Mouse (Mus musculus): ENCODE measurements at regions not wholly inside any gene's neighbourhood (a gene's known extent, or its start where the extent isn't known, plus 50 kb on each side); places are given as distances from the start of the nearest gene placed in this dataset.

- Histone ChIP-seq H3K27me3 (ENCODE audit: control insufficient read depth, insufficient read depth, low read length) (no peaks in the 10 kb centered on the region), H3K27ac (ENCODE audit: control insufficient read depth, insufficient read depth, low read length) (no peak overlapping the region), H3K4me1 (replicated peaks; ENCODE audit: control insufficient read depth, insufficient read depth, low read length) (no peaks in the 10 kb centered on the region), H3K4me3 (ENCODE audit: control insufficient read depth, insufficient read depth, low read length) (no peak overlapping the region), H3K36me3 (ENCODE audit: control insufficient read depth, insufficient read depth, low read length) (no peaks in the 10 kb centered on the region)
- 98% methylated on average over 2 of the region's 2 CpGs for WGBS
- no peak for TF ChIP-seq POLR2A (IDR thresholded peaks at IDR 0.05; ENCODE audit: control insufficient read depth, extremely low read depth, insufficient read depth, low read length, poor library complexity)
- no peak for TF ChIP-seq CTCF (IDR thresholded peaks at IDR 0.05; ENCODE audit: borderline replicate concordance, control insufficient read depth, extremely low read depth, insufficient read depth, low read length, poor library complexity)
- DNase-seq: no peak
Measured at GRCm38 (mm10) chr13:34576392-34576791, 76.9 kb downstream of the Pxdc1 start.

- DNase-seq: no peak
- Histone ChIP-seq H3K27ac (ENCODE audit: control insufficient read depth, insufficient read depth, low read length) (no peak overlapping the region), H3K4me3 (ENCODE audit: control insufficient read depth, insufficient read depth, low read length) (no peak overlapping the region), H3K27me3 (ENCODE audit: control insufficient read depth, insufficient read depth, low read length) (no peaks in the 10 kb centered on the region), H3K36me3 (ENCODE audit: control insufficient read depth, insufficient read depth, low read length) (no peaks in the 10 kb centered on the region), H3K4me1 (replicated peaks; ENCODE audit: control insufficient read depth, insufficient read depth, low read length) (no peaks in the 10 kb centered on the region)
- TF ChIP-seq CTCF (IDR thresholded peaks at IDR 0.05; ENCODE audit: borderline replicate concordance, control insufficient read depth, extremely low read depth, insufficient read depth, low read length, poor library complexity) (no peak), POLR2A (IDR thresholded peaks at IDR 0.05; ENCODE audit: control insufficient read depth, extremely low read depth, insufficient read depth, low read length, poor library complexity) (no peak)
- 63% methylated on average over 1 of the region's 1 CpGs for WGBS
Measured at GRCm38 (mm10) chr13:34575997-34576314, 77.3 kb downstream of the Pxdc1 start.

GRCm38 (mm10) chr13:34575179-34575996 is 77.9 kb downstream of the Pxdc1 start:
- no peak overlapping the region for H3K4me3 ChIP-seq (ENCODE audit: control insufficient read depth, insufficient read depth, low read length)
- no peaks in the 10 kb centered on the region for H3K36me3 ChIP-seq (ENCODE audit: control insufficient read depth, insufficient read depth, low read length)
- H3K27ac ChIP-seq (ENCODE audit: control insufficient read depth, insufficient read depth, low read length): no peak overlapping the region
- TF ChIP-seq POLR2A (IDR thresholded peaks at IDR 0.05; ENCODE audit: control insufficient read depth, extremely low read depth, insufficient read depth, low read length, poor library complexity): no peak
- no peak for TF ChIP-seq CTCF (IDR thresholded peaks at IDR 0.05; ENCODE audit: borderline replicate concordance, control insufficient read depth, extremely low read depth, insufficient read depth, low read length, poor library complexity)
- H3K27me3 ChIP-seq (ENCODE audit: control insufficient read depth, insufficient read depth, low read length): no peaks in the 10 kb centered on the region
- no peak for DNase-seq
- 84% methylated on average over 2 of the region's 2 CpGs for WGBS
- H3K4me1 ChIP-seq (replicated peaks; ENCODE audit: control insufficient read depth, insufficient read depth, low read length): no peaks in the 10 kb centered on the region

- TF ChIP-seq POLR2A (IDR thresholded peaks at IDR 0.05; ENCODE audit: control insufficient read depth, extremely low read depth, insufficient read depth, low read length, poor library complexity) (no peak), CTCF (IDR thresholded peaks at IDR 0.05; ENCODE audit: borderline replicate concordance, control insufficient read depth, extremely low read depth, insufficient read depth, low read length, poor library complexity) (no peak)
- DNase-seq: no peak
- Histone ChIP-seq H3K4me1 (replicated peaks; ENCODE audit: control insufficient read depth, insufficient read depth, low read length) (no peaks in the 10 kb centered on the region), H3K4me3 (ENCODE audit: control insufficient read depth, insufficient read depth, low read length) (no peak overlapping the region), H3K27ac (ENCODE audit: control insufficient read depth, insufficient read depth, low read length) (no peak overlapping the region), H3K27me3 (ENCODE audit: control insufficient read depth, insufficient read depth, low read length) (no peaks in the 10 kb centered on the region), H3K36me3 (ENCODE audit: control insufficient read depth, insufficient read depth, low read length) (no peaks in the 10 kb centered on the region)
- 93% methylated on average over 2 of the region's 2 CpGs for WGBS
Measured at GRCm38 (mm10) chr13:34569312-34569711, 84.0 kb downstream of the Pxdc1 start.

- 96% methylated on average over 1 of the region's 1 CpGs for WGBS
- no peak for DNase-seq
- TF ChIP-seq CTCF (IDR thresholded peaks at IDR 0.05; ENCODE audit: borderline replicate concordance, control insufficient read depth, extremely low read depth, insufficient read depth, low read length, poor library complexity) (no peak), POLR2A (IDR thresholded peaks at IDR 0.05; ENCODE audit: control insufficient read depth, extremely low read depth, insufficient read depth, low read length, poor library complexity) (no peak)
- Histone ChIP-seq H3K4me1 (replicated peaks; ENCODE audit: control insufficient read depth, insufficient read depth, low read length) (no peaks in the 10 kb centered on the region), H3K4me3 (ENCODE audit: control insufficient read depth, insufficient read depth, low read length) (no peak overlapping the region), H3K27me3 (ENCODE audit: control insufficient read depth, insufficient read depth, low read length) (no peaks in the 10 kb centered on the region), H3K36me3 (ENCODE audit: control insufficient read depth, insufficient read depth, low read length) (no peaks in the 10 kb centered on the region), H3K27ac (ENCODE audit: control insufficient read depth, insufficient read depth, low read length) (no peak overlapping the region)
Measured at GRCm38 (mm10) chr13:34566687-34567086, 86.6 kb downstream of the Pxdc1 start.

GRCm38 (mm10) chr13:34550130-34550884 is 103.0 kb downstream of the Pxdc1 start:
- TF ChIP-seq CTCF (IDR thresholded peaks at IDR 0.05; ENCODE audit: borderline replicate concordance, control insufficient read depth, extremely low read depth, insufficient read depth, low read length, poor library complexity) (no peak), POLR2A (IDR thresholded peaks at IDR 0.05; ENCODE audit: control insufficient read depth, extremely low read depth, insufficient read depth, low read length, poor library complexity) (no peak)
- H3K27ac ChIP-seq (ENCODE audit: control insufficient read depth, insufficient read depth, low read length): no peak overlapping the region
- H3K4me1 ChIP-seq (replicated peaks; ENCODE audit: control insufficient read depth, insufficient read depth, low read length): no peaks in the 10 kb centered on the region
- H3K27me3 ChIP-seq (ENCODE audit: control insufficient read depth, insufficient read depth, low read length): no peaks in the 10 kb centered on the region
- no peak for DNase-seq
- WGBS: 81% methylated on average over 5 of the region's 5 CpGs
- no peak overlapping the region for H3K4me3 ChIP-seq (ENCODE audit: control insufficient read depth, insufficient read depth, low read length)
- H3K36me3 ChIP-seq (ENCODE audit: control insufficient read depth, insufficient read depth, low read length): no peaks in the 10 kb centered on the region

Measured in thymus, adult 2 months (tissue).